Mouse (Mus musculus): ENCODE measurements at regions not wholly inside any gene's neighbourhood (a gene's known extent, or its start where the extent isn't known, plus 50 kb on each side); places are given as distances from the start of the nearest gene placed in this dataset.

- no peak for DNase-seq
- TF ChIP-seq CTCF (IDR thresholded peaks at IDR 0.05) = no peak
- no peak overlapping the region for H3K27ac ChIP-seq
- intact Hi-C loops (cut with DNase I) = no loop called here
- no peak overlapping the region for H3K4me3 ChIP-seq
Observed at GRCm38 (mm10) chr5:118394051-118394450, 149.0 kb downstream of the 2410131K14Rik start.

- no peak for DNase-seq
- intact Hi-C loops (cut with DNase I) = no loop called here
- H3K27ac ChIP-seq = no peak overlapping the region
- H3K4me3 ChIP-seq = peak overlapping the region; percentile 28
- TF ChIP-seq CTCF (IDR thresholded peaks at IDR 0.05) = no peak
Observed at GRCm38 (mm10) chr5:118396004-118396725, 151.1 kb downstream of the 2410131K14Rik start.

GRCm38 (mm10) chr5:118400926-118401325 is 155.9 kb downstream of the 2410131K14Rik start:
- no peak for TF ChIP-seq CTCF (IDR thresholded peaks at IDR 0.05)
- no peak overlapping the region for H3K4me3 ChIP-seq
- no peak for DNase-seq
- intact Hi-C loops (cut with DNase I) = no loop called here
- no peak overlapping the region for H3K27ac ChIP-seq

GRCm38 (mm10) chr5:118404398-118404797 is 156.1 kb upstream of the Med13l start:
- DNase-seq = no peak
- H3K27ac ChIP-seq = no peak overlapping the region
- intact Hi-C loops (cut with DNase I) = no loop called here
- no peak for TF ChIP-seq CTCF (IDR thresholded peaks at IDR 0.05)
- no peak overlapping the region for H3K4me3 ChIP-seq

- Histone ChIP-seq H3K4me3 (no peak overlapping the region), H3K27ac (no peak overlapping the region)
- intact Hi-C loops (cut with DNase I) = no loop called here
- no peak for DNase-seq
- TF ChIP-seq CTCF (IDR thresholded peaks at IDR 0.05) = no peak
Observed at GRCm38 (mm10) chr5:118405421-118405820, 155.1 kb upstream of the Med13l start.

- DNase-seq = no peak
- no peak overlapping the region for H3K4me3 ChIP-seq
- intact Hi-C loops (cut with DNase I) = no loop called here
- H3K27ac ChIP-seq = no peak overlapping the region
- TF ChIP-seq CTCF (IDR thresholded peaks at IDR 0.05) = no peak
Observed at GRCm38 (mm10) chr5:118407451-118407850, 153.0 kb upstream of the Med13l start.

- DNase-seq = no peak
- Histone ChIP-seq H3K4me3 (no peak overlapping the region), H3K27ac (no peak overlapping the region)
- intact Hi-C loops (cut with DNase I) = no loop called here
- no peak for TF ChIP-seq CTCF (IDR thresholded peaks at IDR 0.05)
Observed at GRCm38 (mm10) chr5:118407973-118408372, 152.5 kb upstream of the Med13l start.

- no peak overlapping the region for H3K4me3 ChIP-seq
- intact Hi-C loops (cut with DNase I) = no loop called here
- TF ChIP-seq CTCF (IDR thresholded peaks at IDR 0.05) = no peak
- DNase-seq = no peak
- no peak overlapping the region for H3K27ac ChIP-seq
Observed at GRCm38 (mm10) chr5:118408826-118409225, 151.7 kb upstream of the Med13l start.

- no peak for TF ChIP-seq CTCF (IDR thresholded peaks at IDR 0.05)
- H3K27ac ChIP-seq = peak overlapping the region; percentile 69
- H3K4me3 ChIP-seq = peak overlapping the region; percentile 54
- intact Hi-C loops (cut with DNase I) = no loop called here
- DNase-seq = peak; percentile 84
Observed at GRCm38 (mm10) chr5:118413428-118414282, 146.8 kb upstream of the Med13l start.

- intact Hi-C loops (cut with DNase I) = loop anchor here (5.0 kb wide), 1 partner anchor 138 kb away; no protein-coding TSS in a partner anchor
- no peak for DNase-seq
- Histone ChIP-seq H3K27ac (no peak overlapping the region), H3K4me3 (no peak overlapping the region)
- no peak for TF ChIP-seq CTCF (IDR thresholded peaks at IDR 0.05)
Observed at GRCm38 (mm10) chr5:118419344-118420037, 141.0 kb upstream of the Med13l start.

GRCm38 (mm10) chr5:118421884-118422821 is 138.3 kb upstream of the Med13l start:
- peak overlapping the region; percentile 43 for H3K4me3 ChIP-seq
- peak; percentile 52 for DNase-seq
- intact Hi-C loops (cut with DNase I) = no loop called here
- TF ChIP-seq CTCF (IDR thresholded peaks at IDR 0.05) = no peak
- H3K27ac ChIP-seq = peak overlapping the region; percentile 87

GRCm38 (mm10) chr5:118424177-118424576 is 136.3 kb upstream of the Med13l start:
- intact Hi-C loops (cut with DNase I) = no loop called here
- Histone ChIP-seq H3K4me3 (no peak overlapping the region), H3K27ac (peak overlapping the region; percentile 87)
- DNase-seq = no peak
- no peak for TF ChIP-seq CTCF (IDR thresholded peaks at IDR 0.05)

Data from gastrocnemius, adult 2 months (tissue).